Mouse (Mus musculus) kidney, embryonic 15.5 days (tissue): ENCODE measurements around the gene Agfg2. TPM values are rescaled to one million over a fixed set of nuclear protein-coding genes. Genes with fewer than 3 reads are reported as not detected.
A peak's percentile ranks its signal among the peaks of the same experiment; 100 is the strongest.

Experiments
- ATAC-seq: fragments of 200-750 bp; cut with Nextera tagmentation; replicated peaks from 2 replicates; pipeline ENCODE4 v1.8.0; 2017; ENCODE audit warnings: moderate TSS enrichment; ENCODE audit not compliant: low FRiP score
- H3K27ac ChIP-seq: fragments of 300-500 bp; sonication (generic); 2 replicates; pipeline ENCODE4 v1.5.1; 2015; ENCODE audit warnings: mild to moderate bottlenecking, inconsistent platforms
- H3K27me3 ChIP-seq: fragments of 300-500 bp; sonication (generic); 2 replicates; pipeline ENCODE4 v1.6.1; 2015; ENCODE audit warnings: inconsistent platforms
- H3K36me3 ChIP-seq: fragments of 300-500 bp; sonication (generic); 2 replicates; pipeline ENCODE4 v1.6.1; 2015; ENCODE audit warnings: inconsistent platforms
- H3K4me1 ChIP-seq: fragments of 300-500 bp; sonication (generic); 2 replicates; pipeline ENCODE4 v1.6.1; 2015; ENCODE audit warnings: inconsistent platforms
- H3K4me2 ChIP-seq: fragments of 300-500 bp; sonication (generic); 2 replicates; pipeline ENCODE4 v1.6.1; 2015; ENCODE audit warnings: moderate library complexity, mild to moderate bottlenecking, inconsistent platforms
- H3K4me3 ChIP-seq: fragments of 300-500 bp; sonication (generic); replicated peaks from 2 replicates; pipeline ENCODE4 v1.5.1; 2015; ENCODE audit warnings: mild to moderate bottlenecking, inconsistent platforms
- H3K9ac ChIP-seq: fragments of 300-500 bp; sonication (generic); 2 replicates; pipeline ENCODE4 v1.6.1; 2015; ENCODE audit warnings: mild to moderate bottlenecking, inconsistent platforms
- H3K9me3 ChIP-seq: fragments of 300-500 bp; sonication (generic); replicated peaks from 2 replicates; pipeline ENCODE4 v1.6.1; 2016; ENCODE audit warnings: inconsistent platforms
- WGBS: fragments of 180-500 bp; shearing (Covaris S2); methylation state at CpG from one replicate; pipeline ENCODE4 v1.1.7; 2015; ENCODE audit warnings: mixed read lengths; 5-methylcytosine and 5-hydroxymethylcytosine counted together
- polyA plus RNA-seq: library from polyadenylated mRNA; unstranded; fragments of >200 nt; fragmentation: Nextera tagmentation; extraction: Ambion mirVana; gene quantifications from 2 replicates; pipeline ENCODE4 v1.2.1, GENCODE M21; 2015

Gene Agfg2
- polyA plus RNA-seq, 1 experiment from 2014 or later = 23.1 TPM

- no peak for ATAC-seq
- no peak overlapping the region for H3K27ac ChIP-seq
- 93% methylated on average over 10 of the region's 10 CpGs for WGBS
- H3K36me3 ChIP-seq = peaks cover 37% of the 10 kb centered on the region
- peaks cover 33% of the 10 kb centered on the region for H3K4me1 ChIP-seq
- H3K9ac ChIP-seq = no peak overlapping the region
- no peaks in the 10 kb centered on the region for H3K9me3 ChIP-seq
- no peak overlapping the region for H3K4me2 ChIP-seq
- H3K27me3 ChIP-seq = no peaks in the 10 kb centered on the region
- H3K4me3 ChIP-seq = no peak overlapping the region
Measured at GRCm38 (mm10) chr5:137653366-137653765, 31.2 kb downstream of the Agfg2 start.

- ATAC-seq = no peak
- Histone ChIP-seq H3K4me2 (no peak overlapping the region), H3K27ac (no peak overlapping the region), H3K4me3 (no peak overlapping the region), H3K36me3 (peaks cover 32% of the 10 kb centered on the region), H3K4me1 (peaks cover 42% of the 10 kb centered on the region), H3K9ac (no peak overlapping the region), H3K27me3 (no peaks in the 10 kb centered on the region), H3K9me3 (no peaks in the 10 kb centered on the region)
- WGBS = 19% methylated on average over 3 of the region's 3 CpGs
Measured at GRCm38 (mm10) chr5:137652474-137652873, 32.1 kb downstream of the Agfg2 start.

- H3K4me1 ChIP-seq = peaks cover 55% of the 10 kb centered on the region
- H3K4me2 ChIP-seq = peak overlapping the region; percentile 37
- peaks cover 25% of the 10 kb centered on the region for H3K36me3 ChIP-seq
- H3K9ac ChIP-seq = 0 out of 2 replicates have a peak overlapping the region, but pooled peaks have one; percentile 15
- WGBS = 14% methylated on average over 18 of the region's 18 CpGs
- H3K27ac ChIP-seq = peak overlapping the region; percentile 77
- ATAC-seq = no peak
- no peaks in the 10 kb centered on the region for H3K9me3 ChIP-seq
- 0 out of 2 replicates have a peak overlapping the region, but pooled peaks have one; percentile 4 for H3K4me3 ChIP-seq
- peaks cover 12% of the 10 kb centered on the region for H3K27me3 ChIP-seq
Measured at GRCm38 (mm10) chr5:137649669-137650571, 34.6 kb downstream of the Agfg2 start.

- 22% methylated on average over 4 of the region's 4 CpGs for WGBS
- Histone ChIP-seq H3K4me1 (peaks cover 61% of the 10 kb centered on the region), H3K9me3 (no peaks in the 10 kb centered on the region), H3K4me2 (no peak overlapping the region), H3K27ac (peak overlapping the region; percentile 77), H3K4me3 (no peak overlapping the region), H3K9ac (no peak overlapping the region), H3K27me3 (peaks cover 17% of the 10 kb centered on the region), H3K36me3 (peaks cover 23% of the 10 kb centered on the region)
- 0 out of 2 replicates have a peak, but pooled peaks have one; percentile 42 for ATAC-seq
Measured at GRCm38 (mm10) chr5:137649251-137649650, 35.3 kb downstream of the Agfg2 start.

GRCm38 (mm10) chr5:137647827-137648601 lies 36.5 kb downstream of the Agfg2 start:
- peaks cover 67% of the 10 kb centered on the region for H3K4me1 ChIP-seq
- 29% methylated on average over 9 of the region's 9 CpGs for WGBS
- no peak overlapping the region for H3K4me3 ChIP-seq
- H3K4me2 ChIP-seq = no peak overlapping the region
- peaks cover 14% of the 10 kb centered on the region for H3K36me3 ChIP-seq
- H3K27ac ChIP-seq = peak overlapping the region; percentile 77
- H3K9me3 ChIP-seq = no peaks in the 10 kb centered on the region
- H3K27me3 ChIP-seq = peaks cover 26% of the 10 kb centered on the region
- H3K9ac ChIP-seq = no peak overlapping the region
- no peak for ATAC-seq

GRCm38 (mm10) chr5:137645652-137646091 lies 38.9 kb downstream of the Agfg2 start, which contains the start of gene Irs3:
Irs3 (minus strand) TSS chr5:137645714.
- H3K9me3 ChIP-seq = no peaks in the 10 kb centered on the region
- H3K27me3 ChIP-seq = peaks cover 26% of the 10 kb centered on the region
- H3K4me1 ChIP-seq = peaks cover 65% of the 10 kb centered on the region
- 11% methylated on average over 11 of the region's 11 CpGs for WGBS
- H3K36me3 ChIP-seq = peaks cover 25% of the 10 kb centered on the region
- ATAC-seq = no peak
- peak within 1 kb of the TSS; percentile 38 for H3K4me3 ChIP-seq
- H3K9ac ChIP-seq = no peak within 1 kb of the TSS
- H3K27ac ChIP-seq = 0 out of 2 replicates have a peak within 1 kb of the TSS, but pooled peaks have one; percentile 37
- peak within 1 kb of the TSS; percentile 63 for H3K4me2 ChIP-seq

- 2% methylated on average over 44 of the region's 44 CpGs for WGBS
- no peak overlapping the region for H3K9ac ChIP-seq
- 0 out of 2 replicates have a peak overlapping the region, but pooled peaks have one; percentile 37 for H3K27ac ChIP-seq
- peak overlapping the region; percentile 38 for H3K4me3 ChIP-seq
- H3K4me1 ChIP-seq = peaks cover 62% of the 10 kb centered on the region
- H3K27me3 ChIP-seq = peaks cover 26% of the 10 kb centered on the region
- no peak for ATAC-seq
- peaks cover 30% of the 10 kb centered on the region for H3K36me3 ChIP-seq
- no peaks in the 10 kb centered on the region for H3K9me3 ChIP-seq
- H3K4me2 ChIP-seq = peak overlapping the region; percentile 63
Measured at GRCm38 (mm10) chr5:137645091-137645651, 39.4 kb downstream of the Agfg2 start.

- Histone ChIP-seq H3K27me3 (peaks cover 26% of the 10 kb centered on the region), H3K4me3 (no peak overlapping the region), H3K4me1 (peaks cover 55% of the 10 kb centered on the region), H3K36me3 (peaks cover 37% of the 10 kb centered on the region), H3K27ac (no peak overlapping the region), H3K9ac (no peak overlapping the region), H3K9me3 (no peaks in the 10 kb centered on the region), H3K4me2 (no peak overlapping the region)
- ATAC-seq = no peak
- WGBS = 42% methylated on average over 19 of the region's 19 CpGs
Measured at GRCm38 (mm10) chr5:137644484-137644883, 40.0 kb downstream of the Agfg2 start.

- peaks cover 53% of the 10 kb centered on the region for H3K36me3 ChIP-seq
- peaks cover 26% of the 10 kb centered on the region for H3K27me3 ChIP-seq
- H3K4me3 ChIP-seq = no peak overlapping the region
- no peak overlapping the region for H3K27ac ChIP-seq
- 49% methylated on average over 4 of the region's 4 CpGs for WGBS
- no peak overlapping the region for H3K9ac ChIP-seq
- ATAC-seq = no peak
- H3K9me3 ChIP-seq = no peaks in the 10 kb centered on the region
- peaks cover 39% of the 10 kb centered on the region for H3K4me1 ChIP-seq
- H3K4me2 ChIP-seq = no peak overlapping the region
Measured at GRCm38 (mm10) chr5:137642886-137643285, 41.6 kb downstream of the Agfg2 start.

GRCm38 (mm10) chr5:137641054-137641453 lies 43.5 kb downstream of the Agfg2 start, which contains the start of gene Sap25:
Sap25 (plus strand) TSS chr5:137641334.
- Histone ChIP-seq H3K4me3 (no peak within 1 kb of the TSS), H3K9me3 (no peaks in the 10 kb centered on the region), H3K27ac (no peak within 1 kb of the TSS), H3K36me3 (peaks cover 72% of the 10 kb centered on the region), H3K4me1 (peaks cover 29% of the 10 kb centered on the region), H3K4me2 (no peak within 1 kb of the TSS), H3K27me3 (peaks cover 24% of the 10 kb centered on the region), H3K9ac (no peak within 1 kb of the TSS)
- 91% methylated on average over 19 of the region's 19 CpGs for WGBS
- no peak for ATAC-seq

- no peak overlapping the region for H3K27ac ChIP-seq
- H3K27me3 ChIP-seq = peaks cover 11% of the 10 kb centered on the region
- H3K4me2 ChIP-seq = no peak overlapping the region
- no peak for ATAC-seq
- no peaks in the 10 kb centered on the region for H3K9me3 ChIP-seq
- H3K9ac ChIP-seq = no peak overlapping the region
- 0 out of 2 replicates have a peak, but pooled peaks cover 13% of the 10 kb centered on the region for H3K4me1 ChIP-seq
- H3K4me3 ChIP-seq = no peak overlapping the region
- H3K36me3 ChIP-seq = peaks cover 87% of the 10 kb centered on the region
- 80% methylated on average over 7 of the region's 7 CpGs for WGBS
Measured at GRCm38 (mm10) chr5:137639472-137639871, 45.1 kb downstream of the Agfg2 start.
